Mouse (Mus musculus) G1E (cell line): Measurements from ENCODE around the gene Akap7.

Source experiments
- CTCF ChIP-seq: IDR thresholded peaks from 2 replicates; pipeline ENCODE4 v1.5.1; 2012; ENCODE audit warnings: low read depth, low read length, inconsistent platforms, mixed read lengths
- GATA1 ChIP-seq: IDR thresholded peaks from 2 replicates; pipeline ENCODE4 v1.6.1; 2012; ENCODE audit warnings: borderline replicate concordance, low read length, inconsistent platforms, mixed read lengths
- GATA2 ChIP-seq: IDR thresholded peaks from 2 replicates; pipeline ENCODE4 v1.6.1; 2012; ENCODE audit warnings: low read depth, low read length, inconsistent platforms, borderline replicate concordance
- POLR2AphosphoS5 ChIP-seq: IDR thresholded peaks from 2 replicates; pipeline ENCODE4 v1.6.1; 2012; ENCODE audit warnings: low read depth, low read length, inconsistent platforms; ENCODE audit not compliant: insufficient replicate concordance
- TAL1 ChIP-seq: conservative IDR thresholded peaks from 2 replicates; pipeline ENCODE4 v1.6.1; 2012; ENCODE audit warnings: low read depth, low read length, inconsistent platforms, mixed read lengths

DNA sequence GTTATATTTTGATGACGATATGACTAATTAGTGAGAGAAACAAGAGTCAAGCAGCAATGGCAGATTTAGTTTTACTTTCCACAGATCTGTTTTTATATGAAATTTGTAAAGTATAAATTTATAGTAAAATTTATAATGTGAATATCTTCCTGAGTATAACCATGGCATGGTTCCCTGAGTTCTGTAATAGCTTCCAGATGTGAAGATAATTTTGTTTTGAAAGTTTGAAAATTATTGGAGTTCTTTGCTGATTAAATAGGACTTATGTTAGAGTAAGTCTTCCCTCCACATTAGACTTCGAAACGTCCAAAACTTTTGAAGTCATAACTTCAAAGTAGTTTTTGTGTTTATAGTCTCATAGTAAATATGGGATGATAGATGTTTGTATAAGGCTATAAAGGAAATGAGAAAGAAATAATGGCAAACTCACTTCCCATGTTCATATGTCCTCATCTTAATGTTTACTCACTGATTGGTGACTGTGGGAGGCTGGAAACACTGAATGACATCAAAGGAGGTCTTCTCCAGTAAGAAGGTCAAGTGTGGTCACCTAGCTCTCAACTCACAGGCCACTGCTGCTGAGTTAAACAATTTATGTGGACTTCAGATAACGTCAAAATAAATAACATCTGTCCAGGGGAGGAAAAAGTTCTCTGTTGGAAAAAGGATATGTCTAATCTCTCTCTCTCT is 25.9 kb upstream of the Akap7 start:
- TF ChIP-seq CTCF = no peak
- no peak for TF ChIP-seq POLR2AphosphoS5
- TF ChIP-seq GATA1 = no peak
- no peak for TF ChIP-seq TAL1
- no peak for TF ChIP-seq GATA2
